Mouse (Mus musculus) liver, embryonic 14.5 days (tissue): Measurements from ENCODE around the gene H2-T23.
A peak's percentile ranks its signal among the peaks of the same experiment; 100 is the strongest.
"Not testable (repeated sequence)": the region's sequence is repeated elsewhere in the genome, so short reads cannot be mapped to it uniquely, and the experiment has no call there.

Source experiments
- CTCF ChIP-seq: IDR thresholded peaks from 2 replicates; pipeline ENCODE4 v1.5.1; 2016; ENCODE audit warnings: antibody characterized with exemption, low read depth, control low read depth
- EP300 ChIP-seq: IDR thresholded peaks from 2 replicates; pipeline ENCODE4 v1.6.1; 2016; ENCODE audit warnings: antibody characterized with exemption, low read depth

DNA sequence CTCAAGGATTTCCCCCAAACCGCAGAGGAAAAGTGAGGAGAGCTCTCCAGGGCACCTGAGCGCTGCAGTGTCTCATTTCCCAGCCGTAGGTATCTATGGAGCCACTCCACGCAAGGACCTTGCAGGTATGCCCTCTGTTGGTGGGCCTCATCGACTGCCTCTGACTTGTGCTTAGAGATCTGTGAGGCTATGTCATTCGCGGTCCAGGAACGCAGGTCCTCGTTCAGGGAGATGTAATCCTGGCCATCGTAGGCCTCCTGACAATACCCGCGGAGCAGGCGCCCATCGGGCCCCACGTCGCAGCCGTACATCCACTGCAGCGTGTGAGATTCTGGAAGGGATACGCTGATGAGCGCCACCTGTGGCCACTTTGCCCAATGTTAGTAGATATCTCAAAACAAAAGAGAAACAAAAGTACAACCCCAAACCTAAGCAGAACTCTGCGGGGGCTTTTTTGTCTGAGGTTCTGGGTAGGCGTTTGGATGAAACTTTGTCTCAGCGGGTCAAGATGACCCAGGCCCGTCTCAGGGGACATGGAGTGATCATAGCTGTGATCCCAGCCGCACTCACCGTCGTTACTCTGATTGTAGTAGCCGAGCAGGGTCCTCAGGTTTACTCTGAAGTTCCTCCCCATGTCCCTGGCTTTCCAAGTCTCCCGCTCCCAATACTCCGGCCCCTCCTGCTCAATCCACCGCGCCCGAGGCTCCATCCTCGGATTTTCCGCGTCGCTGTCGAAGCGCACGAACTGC, 898 bp downstream of the H2-T23 start:
- peak; percentile 74 for TF ChIP-seq CTCF
- not testable (repeated sequence) for TF ChIP-seq EP300
